Mouse (Mus musculus) thymus, postnatal 25 days (tissue): ENCODE measurements around the gene Kif1bp.
A peak's percentile ranks its signal among the peaks of the same experiment; 100 is the strongest.
"Not testable (repeated sequence)": the region's sequence is repeated elsewhere in the genome, so short reads cannot be mapped to it uniquely, and the experiment has no call there.

Source experiments
- DNase-seq: peaks from one replicate; pipeline ENCODE4 v3.0.0; 2022

Gene Kif1bp

DNA sequence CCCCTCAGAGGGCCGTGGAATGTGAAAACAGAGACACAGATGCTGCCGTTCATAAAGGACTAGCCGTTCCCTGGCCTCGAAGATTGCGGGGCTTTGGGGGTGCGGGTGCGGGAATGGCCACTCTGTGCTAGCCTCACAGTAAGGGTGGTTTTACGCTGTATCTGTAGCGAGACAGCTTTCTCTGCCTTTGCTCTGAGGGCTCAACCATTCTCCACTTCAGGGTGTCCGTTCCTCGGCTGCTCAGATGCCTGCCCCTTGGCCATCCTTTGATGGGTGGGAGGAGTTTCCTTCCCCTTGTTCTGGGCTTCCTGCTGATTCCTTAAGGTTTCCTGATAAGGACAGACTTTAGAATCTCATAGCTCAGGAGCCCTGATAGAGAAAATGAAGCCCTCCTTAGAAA lies 69.8 kb downstream of the Kif1bp start:
- peak; percentile 30 for DNase-seq

DNA sequence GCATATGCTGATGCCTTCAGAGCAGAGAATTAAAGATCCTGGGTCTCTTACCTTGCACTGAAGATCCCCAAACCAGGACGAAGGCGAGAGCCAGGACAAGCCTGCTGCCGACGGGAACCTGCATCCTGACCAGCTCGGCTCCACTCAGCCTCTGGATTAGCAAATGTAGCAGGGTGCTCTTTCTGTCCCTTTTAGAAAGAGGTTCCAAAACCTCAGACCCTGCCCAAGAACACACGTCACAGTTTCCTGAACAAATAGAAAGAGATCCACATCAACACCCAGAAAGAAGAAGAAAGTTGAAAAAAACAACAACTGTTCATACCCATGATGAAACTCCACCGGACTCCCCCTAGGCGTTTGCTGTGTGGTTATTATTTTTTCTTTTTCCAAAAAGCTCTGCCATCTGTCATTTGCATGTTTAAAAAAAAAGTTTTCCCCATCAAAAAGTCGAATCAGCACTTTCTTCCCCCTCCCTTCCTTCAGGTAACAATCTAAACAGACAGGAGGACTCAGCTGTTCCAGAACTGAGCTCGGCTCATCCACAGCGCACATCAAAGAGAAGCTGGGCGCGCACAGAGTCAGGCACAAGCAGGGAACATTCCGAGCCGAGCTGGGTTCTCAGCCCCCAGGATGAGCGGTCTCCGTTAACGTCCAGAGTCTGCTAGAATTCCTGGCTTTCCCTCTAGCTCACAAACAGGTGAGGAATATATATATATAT lies 70.5 kb downstream of the Kif1bp start:
- peak; percentile 65 for DNase-seq

DNA sequence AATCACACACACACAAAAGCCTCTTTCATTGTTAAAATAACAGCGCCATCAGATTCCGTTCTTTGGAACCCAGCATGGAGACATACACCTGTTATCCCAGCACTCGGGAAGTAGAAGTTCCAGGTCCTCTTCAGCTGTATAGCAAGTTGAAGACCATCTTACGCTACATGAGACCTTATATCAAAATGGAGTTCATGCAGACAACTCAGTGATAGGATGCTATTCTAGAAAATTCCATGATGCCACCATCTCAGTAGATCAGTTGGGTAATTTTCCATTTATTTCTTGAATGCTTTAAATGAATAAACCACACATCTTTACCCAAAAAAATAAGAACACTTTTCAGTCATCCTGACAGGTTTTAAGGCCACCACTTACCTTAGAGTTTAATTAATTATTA lies 71.2 kb downstream of the Kif1bp start:
- no peak for DNase-seq

DNA sequence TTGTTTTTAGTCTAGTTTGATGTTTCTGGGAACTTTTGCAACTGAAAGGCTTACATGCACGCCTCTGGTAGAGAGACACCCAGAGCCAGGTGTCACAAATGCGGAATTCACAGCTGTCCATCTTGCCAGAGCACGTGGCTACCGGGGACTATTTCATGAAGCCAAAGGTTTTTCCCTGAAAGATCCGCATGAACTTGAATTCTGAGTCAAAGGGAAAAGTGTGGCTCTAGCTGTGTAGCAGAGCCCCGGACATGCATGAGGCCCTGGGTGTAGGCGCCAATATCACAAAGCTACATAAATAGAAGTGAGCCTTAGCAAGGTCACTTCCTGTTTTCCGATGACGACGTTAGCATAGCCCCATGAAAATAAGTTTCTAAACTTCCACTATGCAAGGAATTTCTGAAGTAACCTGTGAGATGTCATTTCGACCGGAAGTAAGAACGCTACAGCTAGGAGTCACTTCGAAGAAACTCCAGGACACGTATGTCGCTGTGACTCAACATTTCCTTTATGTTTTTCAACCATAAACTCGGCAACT lies 72.2 kb downstream of the Kif1bp start:
- DNase-seq, result peak; percentile 51

DNA sequence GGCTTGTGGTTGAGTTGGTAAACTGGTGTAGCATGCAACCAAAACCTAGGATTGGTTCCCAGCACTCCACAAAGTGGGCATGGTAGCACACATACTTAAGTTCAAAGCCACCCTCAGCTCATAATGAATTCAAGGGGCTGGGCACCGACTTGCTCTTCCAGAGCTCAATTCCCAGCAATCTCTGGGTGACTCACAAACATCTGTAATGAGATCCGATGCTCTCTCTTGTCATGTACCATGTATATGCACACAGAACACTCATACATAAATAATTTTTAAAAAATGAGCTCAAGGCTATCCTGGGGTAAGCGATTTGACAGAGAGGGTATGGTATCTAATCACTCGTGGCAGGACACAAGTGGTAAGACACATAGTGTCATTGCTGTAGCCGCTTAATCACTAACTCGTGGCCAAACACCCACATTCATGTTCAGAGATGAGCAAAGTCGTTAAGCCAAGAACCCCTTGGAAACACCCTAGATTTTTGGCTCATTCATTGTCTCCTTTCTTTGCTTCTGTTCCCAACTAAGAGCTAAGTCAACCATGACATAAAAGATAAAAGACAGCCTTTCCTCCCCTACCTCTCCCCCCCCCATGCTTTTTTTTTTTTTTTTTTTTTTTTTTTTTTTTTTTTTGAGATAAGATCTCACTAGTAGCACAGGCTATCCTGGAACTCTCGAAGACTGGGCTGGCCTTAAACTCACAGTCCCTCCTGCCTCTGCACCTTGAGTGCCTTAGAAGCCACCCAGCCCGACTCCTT lies 72.9 kb downstream of the Kif1bp start:
- DNase-seq, result no peak

DNA sequence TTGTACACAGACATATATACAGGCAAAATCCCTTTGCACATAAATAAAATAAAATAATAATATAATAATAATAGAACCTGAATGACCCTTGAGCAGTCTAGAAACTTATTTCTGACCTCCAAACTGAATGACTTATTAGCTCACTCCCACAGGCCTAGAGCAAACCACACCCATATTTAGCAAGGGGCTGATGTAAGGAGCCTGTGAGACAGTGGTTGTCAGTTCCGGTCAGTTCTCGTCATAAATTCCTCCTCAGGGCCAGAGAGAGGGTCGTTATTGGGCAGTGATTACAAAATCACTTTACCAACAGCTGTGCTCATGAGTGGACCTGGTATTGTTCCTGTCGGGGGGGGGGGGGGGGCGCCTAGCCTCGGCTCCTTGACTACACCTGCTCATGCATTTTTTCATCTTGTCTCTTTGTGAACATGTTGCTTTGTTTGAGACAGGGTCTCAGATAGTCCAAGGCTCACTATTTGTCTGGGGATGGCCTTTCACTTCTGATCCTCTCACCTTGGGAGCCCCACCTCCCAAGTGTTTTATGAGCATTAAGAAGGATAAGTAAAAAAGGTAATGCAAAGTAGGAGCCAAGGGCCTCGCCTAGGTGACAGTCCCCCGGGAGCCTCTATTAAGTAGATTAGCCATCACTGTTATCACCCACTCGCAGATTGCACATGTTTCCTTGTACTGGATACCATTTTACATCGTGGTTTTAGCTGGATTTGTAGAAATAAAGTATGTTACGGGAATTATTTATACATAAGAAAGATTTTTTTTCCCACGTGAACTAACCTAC lies 74.2 kb downstream of the Kif1bp start:
- no peak for DNase-seq

DNA sequence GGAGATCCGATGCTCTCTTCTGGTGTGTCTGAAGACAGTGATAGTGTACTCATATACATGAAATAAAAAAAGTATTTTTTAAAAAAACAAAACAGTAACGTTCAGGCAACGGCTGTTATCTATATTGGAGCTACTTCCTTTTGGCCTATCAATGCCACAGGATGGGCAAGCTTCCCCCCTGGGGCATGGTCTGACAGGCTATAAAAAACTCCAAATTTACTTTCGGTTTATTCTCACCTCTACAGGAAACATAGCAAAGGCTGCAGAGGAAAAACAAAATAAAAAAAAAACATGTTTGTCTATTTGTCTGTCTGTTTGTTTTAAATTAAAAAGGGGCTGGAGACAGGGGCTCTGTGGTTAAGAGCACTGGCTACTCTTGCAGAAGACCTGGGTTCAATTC lies 74.9 kb downstream of the Kif1bp start:
- peak; percentile 39 for DNase-seq

DNA sequence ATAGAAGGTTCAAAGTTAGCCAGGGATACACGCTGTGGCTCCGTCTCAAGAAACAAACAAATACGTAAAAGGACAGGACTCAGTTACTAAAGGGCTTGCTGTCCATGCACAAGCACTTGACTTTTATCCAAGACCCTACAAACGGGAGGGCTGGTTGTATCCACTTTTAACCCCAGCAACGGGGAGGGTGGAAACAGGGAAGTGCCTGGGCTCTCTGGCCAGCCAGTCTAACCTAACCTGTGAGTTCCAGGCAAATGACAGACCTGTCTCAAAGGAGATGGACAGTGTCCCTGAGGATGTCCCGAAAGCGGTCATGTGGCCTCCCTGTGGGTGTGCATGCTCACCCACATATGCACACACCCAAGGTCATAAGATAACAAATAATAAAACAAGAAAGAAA lies 76.3 kb downstream of the Kif1bp start:
- DNase-seq, result no peak

DNA sequence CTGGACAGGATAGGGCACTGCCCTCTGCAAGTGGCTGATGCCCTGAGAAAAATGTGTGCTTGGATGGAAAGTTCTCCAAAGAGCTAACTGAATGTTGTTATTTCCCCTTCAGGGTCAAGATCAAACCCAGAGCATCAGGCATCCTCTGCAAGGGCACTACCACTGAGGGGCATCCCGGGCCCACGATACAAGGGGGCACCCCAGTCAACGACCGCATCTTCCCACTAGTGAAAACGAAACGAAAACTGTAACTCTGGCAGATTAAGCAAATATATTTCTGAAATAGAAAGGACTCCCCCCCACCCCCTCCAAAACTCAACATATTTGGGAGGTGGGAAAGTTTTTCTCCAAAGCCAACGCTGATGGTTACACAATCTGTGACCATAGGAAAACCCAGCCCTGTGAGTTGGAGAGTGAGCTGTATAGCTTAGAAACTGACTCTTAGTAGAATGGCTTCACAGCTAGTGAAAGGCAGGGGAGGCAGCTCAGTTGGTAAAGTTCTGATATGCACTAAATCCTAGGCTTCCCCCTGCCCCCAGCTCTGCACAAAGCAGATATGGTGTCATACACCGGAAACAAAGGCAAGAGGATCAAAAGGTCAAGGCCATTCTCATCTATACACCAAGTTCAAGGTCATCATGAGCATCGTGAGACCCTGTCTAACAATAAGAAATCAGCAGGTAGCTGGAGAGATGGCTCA lies 77.2 kb downstream of the Kif1bp start:
- DNase-seq, result peak; percentile 54

DNA sequence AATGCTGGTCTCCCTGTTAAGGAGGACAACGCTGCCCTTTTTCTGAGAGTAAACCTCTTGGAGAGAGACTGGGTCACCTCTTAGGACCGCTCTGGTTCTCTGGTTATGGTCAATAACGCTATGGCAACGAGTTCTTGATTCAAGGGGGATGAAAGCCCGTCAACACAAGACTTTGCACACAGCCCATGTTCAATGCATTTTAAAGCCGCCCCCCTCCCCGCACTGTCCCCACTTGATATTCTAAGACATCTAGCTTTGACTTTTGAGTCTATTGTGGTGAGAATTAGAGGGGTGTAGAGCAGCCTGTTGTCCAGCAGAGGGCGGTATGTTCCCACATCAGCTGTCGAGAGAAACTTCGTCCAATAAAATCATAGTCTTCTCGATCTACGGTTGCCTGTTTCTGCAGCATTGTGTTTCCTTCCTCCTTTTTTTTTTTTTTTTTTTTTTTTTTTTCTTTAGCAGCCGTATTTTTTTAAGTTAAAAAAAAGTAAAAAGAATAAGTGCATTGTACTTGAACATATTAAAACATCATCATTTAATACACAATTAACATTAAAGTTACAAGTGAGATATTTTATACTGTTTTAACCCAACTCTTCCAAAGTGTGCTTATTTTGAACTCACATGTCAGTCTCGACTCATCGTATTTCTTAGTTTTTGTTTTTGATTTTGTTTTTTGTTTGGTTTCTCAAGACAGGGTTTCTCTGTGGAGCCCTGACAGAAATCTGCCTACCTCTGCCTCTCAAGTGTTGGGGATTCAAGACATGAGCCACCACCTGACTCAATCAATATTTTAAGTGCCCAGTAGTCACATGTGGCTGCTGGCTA lies 78.0 kb downstream of the Kif1bp start:
- DNase-seq, result peak; percentile 79

DNA sequence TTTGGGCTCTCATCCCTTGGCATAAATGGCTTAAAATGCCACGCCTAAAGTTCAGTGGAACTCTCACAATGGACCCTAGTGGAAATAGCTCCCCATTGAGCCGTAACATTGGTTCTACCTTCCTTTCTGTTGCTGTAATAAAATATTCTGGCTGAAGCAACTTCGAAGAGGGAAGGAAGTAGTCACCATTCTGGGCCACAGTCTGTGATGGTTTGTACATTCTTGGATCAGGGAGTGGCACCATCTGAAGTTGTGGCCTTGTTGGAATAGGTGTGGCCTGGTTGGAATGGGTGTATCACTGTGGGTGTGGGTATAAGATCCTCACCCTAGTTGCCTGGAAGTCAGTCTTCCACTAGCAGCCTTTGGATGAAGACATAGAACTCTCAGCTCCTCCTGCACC lies 86.6 kb downstream of the Kif1bp start:
- not testable (repeated sequence) for DNase-seq
